Mouse (Mus musculus) heart, embryonic 13.5 days (tissue): ENCODE results near the gene Gatd1. TPM values are rescaled to one million over a fixed set of nuclear protein-coding genes. Genes with fewer than 3 reads are reported as not detected.

ENCODE experiments used
- ATAC-seq: fragments of 200-750 bp; cut with Nextera tagmentation; 2 replicates; pipeline ENCODE4 v1.8.0; 2017; ENCODE audit warnings: moderate TSS enrichment; ENCODE audit not compliant: insufficient number of reproducible peaks, low FRiP score, low TSS enrichment; ENCODE audit errors: extremely low read depth
- H3K27ac ChIP-seq: fragments of 300-500 bp; sonication (generic); replicated peaks from 2 replicates; pipeline ENCODE4 v1.5.1; 2015; ENCODE audit warnings: moderate library complexity, mild to moderate bottlenecking, inconsistent platforms
- H3K27me3 ChIP-seq: fragments of 300-500 bp; sonication (generic); replicated peaks from 2 replicates; pipeline ENCODE4 v1.6.1; 2015; ENCODE audit warnings: mild to moderate bottlenecking, inconsistent platforms
- H3K36me3 ChIP-seq: fragments of 300-500 bp; sonication (generic); 2 replicates; pipeline ENCODE4 v1.6.1; 2015; ENCODE audit warnings: mild to moderate bottlenecking, inconsistent platforms
- H3K4me1 ChIP-seq: fragments of 300-500 bp; sonication (generic); 2 replicates; pipeline ENCODE4 v1.6.1; 2015; ENCODE audit warnings: inconsistent platforms
- H3K4me2 ChIP-seq: fragments of 300-500 bp; sonication (generic); 2 replicates; pipeline ENCODE4 v1.6.1; 2015; ENCODE audit warnings: inconsistent platforms, mild to moderate bottlenecking, moderate library complexity
- H3K4me3 ChIP-seq: fragments of 300-500 bp; sonication (generic); 2 replicates; pipeline ENCODE4 v1.5.1; 2015; ENCODE audit warnings: moderate library complexity, mild to moderate bottlenecking, inconsistent platforms
- H3K9ac ChIP-seq: fragments of 300-500 bp; sonication (generic); 2 replicates; pipeline ENCODE4 v1.6.1; 2015; ENCODE audit warnings: inconsistent platforms, mild to moderate bottlenecking, moderate library complexity
- H3K9me3 ChIP-seq: fragments of 300-500 bp; sonication (generic); 2 replicates; pipeline ENCODE4 v1.6.1; 2016; ENCODE audit warnings: inconsistent platforms
- WGBS: fragments of 180-500 bp; shearing (Covaris S2); methylation state at CpG from one replicate; pipeline ENCODE4 v1.1.7; 2015; ENCODE audit warnings: mixed read lengths; 5-methylcytosine and 5-hydroxymethylcytosine counted together
- polyA plus RNA-seq: library from polyadenylated mRNA; unstranded; fragments of >200 nt; fragmentation: Nextera tagmentation; extraction: Ambion mirVana; gene quantifications from 2 replicates; pipeline ENCODE4 v1.2.1, GENCODE M21; 2015

Gene Gatd1
- polyA plus RNA-seq, 1 experiment from 2014 or later: 27.0 TPM

DNA sequence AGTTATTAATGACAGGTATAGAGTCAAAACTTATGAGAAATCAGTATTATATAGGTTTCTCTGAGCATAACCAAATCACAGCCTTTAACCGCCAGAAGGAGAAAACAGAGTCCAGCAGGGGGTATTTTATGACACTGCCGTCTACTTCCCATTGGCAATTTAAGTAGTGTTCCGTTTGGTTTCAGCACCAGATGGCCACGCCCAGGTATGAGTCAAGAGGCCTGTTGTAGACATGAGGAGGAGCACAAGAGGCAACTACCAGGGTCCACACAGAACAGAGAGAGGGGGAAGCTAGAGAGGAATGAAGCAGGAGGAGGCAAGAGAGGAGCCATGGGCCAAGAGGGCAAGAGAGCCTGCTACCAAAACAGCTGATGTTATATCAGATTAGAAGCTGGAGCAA is 34.4 kb downstream of the Gatd1 start:
- Histone ChIP-seq H3K9me3 (no peaks in the 10 kb centered on the region), H3K27ac (no peak overlapping the region), H3K4me3 (no peak overlapping the region), H3K4me1 (no peaks in the 10 kb centered on the region), H3K9ac (no peak overlapping the region), H3K36me3 (no peaks in the 10 kb centered on the region), H3K4me2 (no peak overlapping the region), H3K27me3 (peaks cover 24% of the 10 kb centered on the region)
- no peak for ATAC-seq
- 65% methylated on average over 4 of the region's 4 CpGs for WGBS

DNA sequence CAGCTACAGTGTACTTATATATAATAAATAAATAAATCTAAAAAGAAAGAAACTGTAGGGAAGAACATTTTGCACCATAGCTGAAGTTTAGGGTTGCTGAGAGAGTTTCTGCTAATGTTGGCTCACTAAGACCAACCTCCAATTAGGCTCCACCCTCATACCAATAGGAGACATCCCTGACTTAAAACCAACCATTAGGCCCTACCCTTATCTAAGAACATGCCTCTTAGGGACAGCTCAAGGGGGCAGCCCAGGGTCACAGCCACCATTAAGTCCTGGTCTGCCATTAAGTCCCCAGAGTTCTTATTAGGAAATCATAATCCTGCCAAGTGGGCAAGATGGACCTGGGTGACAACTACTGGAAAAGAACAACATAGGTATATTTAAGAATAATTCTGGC is 39.5 kb downstream of the Gatd1 start:
- no peaks in the 10 kb centered on the region for H3K36me3 ChIP-seq
- no peak overlapping the region for H3K27ac ChIP-seq
- H3K4me1 ChIP-seq: no peaks in the 10 kb centered on the region
- no peak overlapping the region for H3K4me3 ChIP-seq
- H3K9ac ChIP-seq: no peak overlapping the region
- H3K27me3 ChIP-seq: no peaks in the 10 kb centered on the region
- no peak overlapping the region for H3K4me2 ChIP-seq
- H3K9me3 ChIP-seq: no peaks in the 10 kb centered on the region
- ATAC-seq: no peak

DNA sequence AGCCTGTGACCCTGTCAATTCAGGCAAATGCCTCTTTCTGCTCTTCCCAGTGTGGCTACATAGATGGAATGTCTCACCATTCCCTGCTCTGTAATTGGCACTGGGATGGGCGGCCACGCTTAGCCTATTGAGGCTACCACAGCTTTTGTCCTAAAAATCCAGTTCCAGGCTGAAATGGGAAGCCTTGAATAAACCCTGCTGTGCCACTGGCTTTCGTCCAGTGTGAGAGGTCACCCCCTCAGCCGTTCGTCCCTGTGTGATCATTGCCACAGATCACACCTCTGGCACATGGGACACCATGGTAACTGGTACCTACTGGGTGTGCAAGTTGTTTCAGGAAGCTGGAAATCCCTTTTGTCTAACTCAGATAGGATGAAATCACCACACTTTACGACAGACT is 40.3 kb downstream of the Gatd1 start:
- 74% methylated on average over 6 of the region's 6 CpGs for WGBS
- ATAC-seq: no peak
- H3K36me3 ChIP-seq: no peaks in the 10 kb centered on the region
- no peaks in the 10 kb centered on the region for H3K9me3 ChIP-seq
- H3K4me1 ChIP-seq: no peaks in the 10 kb centered on the region
- H3K27ac ChIP-seq: no peak overlapping the region
- H3K9ac ChIP-seq: no peak overlapping the region
- no peak overlapping the region for H3K4me2 ChIP-seq
- H3K27me3 ChIP-seq: no peaks in the 10 kb centered on the region
- no peak overlapping the region for H3K4me3 ChIP-seq

DNA sequence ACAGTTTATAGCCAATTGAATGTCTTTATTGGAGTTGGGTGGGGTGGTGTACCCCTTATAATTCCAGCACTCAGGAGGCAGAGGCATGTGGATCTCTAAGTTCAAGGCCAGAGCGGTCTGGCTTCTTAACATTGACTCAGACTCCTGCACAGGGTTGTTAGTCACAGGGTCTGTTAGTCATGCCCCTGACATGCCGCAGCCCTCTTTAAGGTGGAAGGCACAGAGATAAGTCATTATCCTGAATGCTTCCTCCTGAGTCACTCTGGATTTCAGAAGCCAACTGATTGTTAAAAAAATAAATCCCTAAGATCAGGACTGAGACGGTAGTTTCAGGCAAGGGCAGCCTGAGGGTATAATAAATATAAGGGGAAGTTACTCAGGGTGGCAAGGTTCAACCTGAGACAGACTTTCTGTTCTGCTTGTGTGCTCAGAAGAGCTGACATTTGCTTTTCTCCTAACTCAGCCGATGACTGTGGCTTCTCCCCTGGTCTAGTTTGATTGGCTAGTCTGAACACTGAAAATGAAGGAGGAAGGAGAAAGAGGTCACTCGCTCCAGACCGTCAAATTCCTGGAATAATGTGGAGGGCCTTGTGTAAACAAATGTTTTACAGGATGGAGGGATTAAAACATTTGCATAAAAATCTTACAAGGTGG is 41.9 kb downstream of the Gatd1 start:
- Histone ChIP-seq H3K4me1 (no peaks in the 10 kb centered on the region), H3K9ac (no peak overlapping the region), H3K9me3 (no peaks in the 10 kb centered on the region), H3K36me3 (no peaks in the 10 kb centered on the region), H3K4me3 (no peak overlapping the region), H3K4me2 (no peak overlapping the region), H3K27ac (no peak overlapping the region), H3K27me3 (no peaks in the 10 kb centered on the region)
- ATAC-seq: no peak
- WGBS: 37% methylated on average over 6 of the region's 6 CpGs

DNA sequence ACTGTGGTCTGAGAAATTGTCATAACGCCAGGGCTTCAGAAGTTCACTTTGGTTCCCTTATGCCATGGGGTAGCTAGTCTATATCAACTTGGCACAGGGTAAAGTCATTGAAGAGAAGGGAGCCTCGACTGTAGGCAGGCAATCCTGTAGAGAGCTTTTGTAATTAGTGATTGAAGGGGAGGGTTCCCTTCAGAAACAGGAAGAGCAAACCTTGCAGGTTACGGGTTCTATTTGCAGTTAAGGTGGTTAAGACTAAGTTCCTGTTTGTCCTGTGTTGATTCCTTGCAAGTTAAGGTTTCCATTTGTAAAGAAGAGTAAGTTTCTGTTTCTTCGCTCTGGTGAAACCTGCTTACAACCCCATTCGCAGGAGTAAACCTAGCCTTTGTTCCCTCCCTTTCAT is 44.0 kb downstream of the Gatd1 start:
- Histone ChIP-seq H3K4me2 (no peak overlapping the region), H3K27me3 (peaks cover 8% of the 10 kb centered on the region), H3K9ac (no peak overlapping the region), H3K4me1 (no peaks in the 10 kb centered on the region), H3K27ac (no peak overlapping the region), H3K36me3 (no peaks in the 10 kb centered on the region), H3K9me3 (no peaks in the 10 kb centered on the region), H3K4me3 (no peak overlapping the region)
- ATAC-seq: no peak
- WGBS: 65% methylated on average over 5 of the region's 5 CpGs

DNA sequence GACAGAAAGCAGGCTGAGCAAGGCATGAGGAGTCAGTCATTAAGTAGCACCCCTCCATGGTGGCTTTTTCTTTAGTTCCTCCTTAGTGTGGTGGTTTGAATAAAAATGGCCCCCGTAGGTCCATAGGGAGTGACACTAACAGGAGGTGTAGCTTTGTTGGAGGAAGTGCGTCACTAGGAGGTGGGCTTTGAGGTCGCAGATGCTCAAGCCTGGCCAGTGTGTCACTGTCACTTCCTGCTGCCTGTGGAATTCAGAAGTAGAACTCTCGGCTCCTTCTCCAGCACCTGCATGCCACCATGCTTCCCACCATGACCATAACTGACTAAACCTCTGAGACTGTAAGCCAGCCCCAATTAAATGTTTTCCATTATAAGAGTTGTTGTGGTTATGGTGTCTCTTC is 46.6 kb downstream of the Gatd1 start:
- Histone ChIP-seq H3K9ac (no peak overlapping the region), H3K4me1 (no peaks in the 10 kb centered on the region), H3K27me3 (peaks cover 27% of the 10 kb centered on the region), H3K4me2 (no peak overlapping the region), H3K27ac (no peak overlapping the region), H3K36me3 (no peaks in the 10 kb centered on the region), H3K4me3 (no peak overlapping the region), H3K9me3 (no peaks in the 10 kb centered on the region)
- 70% methylated on average over 4 of the region's 4 CpGs for whole genome bisulfite sequencing
- ATAC-seq: no peak

DNA sequence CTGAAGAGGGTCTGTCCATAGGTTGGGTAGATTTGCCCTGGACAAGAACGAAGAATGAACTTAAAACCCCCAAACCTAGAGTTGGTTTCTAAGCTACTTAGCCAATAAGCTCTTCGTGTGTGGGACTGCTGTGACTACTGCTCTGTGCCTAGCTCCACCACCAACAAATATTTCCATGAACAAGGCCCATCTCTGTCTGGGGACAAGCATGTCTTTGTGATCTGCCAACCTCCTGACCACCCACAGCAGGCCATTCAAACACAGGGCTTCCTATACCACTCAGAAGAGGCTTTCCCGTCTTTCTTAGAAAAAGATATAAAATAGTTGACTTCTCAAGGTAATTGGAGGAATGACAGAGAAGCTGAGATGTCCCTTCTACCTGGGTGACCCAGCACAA is 48.9 kb downstream of the Gatd1 start:
- H3K4me3 ChIP-seq: no peak overlapping the region
- WGBS: 64% methylated on average over 3 of the region's 3 CpGs
- H3K9me3 ChIP-seq: no peaks in the 10 kb centered on the region
- no peaks in the 10 kb centered on the region for H3K36me3 ChIP-seq
- H3K4me2 ChIP-seq: no peak overlapping the region
- no peak overlapping the region for H3K27ac ChIP-seq
- H3K27me3 ChIP-seq: peaks cover 50% of the 10 kb centered on the region
- ATAC-seq: no peak
- no peaks in the 10 kb centered on the region for H3K4me1 ChIP-seq
- no peak overlapping the region for H3K9ac ChIP-seq

DNA sequence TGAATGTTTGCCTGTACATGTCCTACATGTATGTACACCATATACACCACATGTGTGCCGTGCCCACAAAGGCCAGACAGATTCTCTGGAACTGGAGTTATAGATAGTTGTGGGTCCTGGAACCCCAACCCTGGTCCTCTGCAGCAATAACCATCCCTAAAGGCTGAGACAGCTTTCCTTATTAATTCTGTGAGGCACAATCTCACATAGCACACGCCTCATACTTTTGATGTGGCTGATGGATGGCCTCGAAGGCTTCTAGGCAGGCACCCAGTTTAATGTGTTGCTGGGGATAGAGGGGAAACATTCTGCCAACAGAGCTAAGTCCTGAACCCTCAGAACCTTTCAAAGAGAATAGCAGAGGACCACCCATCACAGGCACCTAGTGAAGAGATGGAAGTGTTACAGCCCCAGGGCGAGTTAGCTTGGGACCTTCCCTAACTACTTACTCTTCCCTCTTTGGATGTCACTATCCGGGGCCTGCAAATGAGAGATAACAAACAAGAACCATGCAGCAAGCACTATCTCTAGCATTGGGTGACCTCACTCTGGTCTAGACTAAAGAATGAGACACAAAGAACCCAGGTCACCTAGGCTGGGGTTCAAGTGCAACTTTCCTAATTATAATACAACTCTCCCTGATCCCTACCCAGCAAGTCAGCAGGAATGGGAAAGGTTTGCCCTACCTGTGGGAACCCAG is 49.4 kb downstream of the Gatd1 start:
- Histone ChIP-seq H3K4me3 (no peak overlapping the region), H3K27me3 (peaks cover 54% of the 10 kb centered on the region), H3K36me3 (no peaks in the 10 kb centered on the region), H3K9me3 (no peaks in the 10 kb centered on the region), H3K9ac (no peak overlapping the region; the same call in 1 of the 2 replicates), H3K27ac (no peak overlapping the region), H3K4me2 (no peak overlapping the region), H3K4me1 (no peaks in the 10 kb centered on the region)
- ATAC-seq: no peak; the same call in 1 of the 2 replicates
- 59% methylated on average over 5 of the region's 5 CpGs for WGBS

DNA sequence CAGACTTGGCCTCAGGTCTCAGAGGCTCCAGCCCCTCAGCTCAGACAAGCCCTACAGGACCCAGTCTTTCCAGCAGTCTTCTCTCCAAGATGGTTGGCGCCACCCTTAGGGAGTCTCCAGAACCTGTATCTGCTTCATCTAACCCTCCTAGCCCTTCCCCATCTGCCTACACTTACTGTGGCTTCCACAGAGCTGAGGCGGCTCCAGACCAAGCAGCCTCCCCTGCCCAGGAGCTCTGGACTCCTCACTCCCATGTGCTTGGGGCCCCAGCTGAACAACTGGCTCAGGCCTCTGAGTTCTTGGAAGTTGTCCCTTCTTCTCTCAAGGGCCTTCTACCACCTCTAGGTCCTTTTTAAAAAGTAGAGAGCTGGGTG is 50.2 kb downstream of the Gatd1 start:
- WGBS: 50% methylated on average over 2 of the region's 2 CpGs
- no peak for ATAC-seq
- no peak overlapping the region for H3K9ac ChIP-seq
- no peak overlapping the region for H3K27ac ChIP-seq
- no peak overlapping the region for H3K4me3 ChIP-seq
- H3K36me3 ChIP-seq: no peaks in the 10 kb centered on the region
- no peaks in the 10 kb centered on the region for H3K9me3 ChIP-seq
- no peaks in the 10 kb centered on the region for H3K4me1 ChIP-seq
- H3K27me3 ChIP-seq: peaks cover 59% of the 10 kb centered on the region
- no peak overlapping the region for H3K4me2 ChIP-seq

DNA sequence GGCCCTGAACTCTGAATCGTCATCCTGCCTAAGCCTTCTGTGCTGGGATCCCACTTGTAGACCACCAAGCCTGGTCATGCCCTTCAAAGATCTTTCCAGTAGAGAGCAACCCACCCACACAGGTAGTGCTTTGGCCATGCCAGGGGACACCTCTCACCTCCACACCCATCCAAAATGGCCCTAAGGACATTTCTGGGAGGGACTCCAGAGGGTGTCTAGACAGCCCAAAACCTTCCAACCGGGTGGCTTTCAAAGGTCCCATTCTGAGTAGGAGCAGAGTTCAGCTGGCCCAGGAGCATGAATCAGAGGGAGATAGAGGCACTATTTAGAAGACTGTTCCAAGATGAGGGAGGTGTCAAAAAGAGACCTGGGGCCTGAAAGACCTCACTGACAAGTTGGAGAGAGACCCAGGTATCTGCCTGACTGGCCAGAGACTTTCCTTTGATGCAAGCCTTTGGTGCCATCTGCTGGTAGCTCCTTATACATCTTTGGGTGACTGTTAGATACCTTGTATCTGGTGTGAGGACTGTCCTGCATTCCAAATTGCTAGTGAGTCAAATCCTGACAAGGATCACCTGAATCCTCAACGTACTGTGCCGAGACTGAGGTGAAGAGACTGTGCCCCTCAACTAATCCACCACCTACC is 50.7 kb downstream of the Gatd1 start:
- Histone ChIP-seq H3K4me3 (no peak overlapping the region), H3K9ac (no peak overlapping the region), H3K36me3 (no peaks in the 10 kb centered on the region), H3K27ac (no peak overlapping the region), H3K4me1 (no peaks in the 10 kb centered on the region), H3K27me3 (peaks cover 61% of the 10 kb centered on the region), H3K9me3 (no peaks in the 10 kb centered on the region), H3K4me2 (no peak overlapping the region)
- ATAC-seq: no peak
- WGBS: 46% methylated on average over 4 of the region's 4 CpGs

DNA sequence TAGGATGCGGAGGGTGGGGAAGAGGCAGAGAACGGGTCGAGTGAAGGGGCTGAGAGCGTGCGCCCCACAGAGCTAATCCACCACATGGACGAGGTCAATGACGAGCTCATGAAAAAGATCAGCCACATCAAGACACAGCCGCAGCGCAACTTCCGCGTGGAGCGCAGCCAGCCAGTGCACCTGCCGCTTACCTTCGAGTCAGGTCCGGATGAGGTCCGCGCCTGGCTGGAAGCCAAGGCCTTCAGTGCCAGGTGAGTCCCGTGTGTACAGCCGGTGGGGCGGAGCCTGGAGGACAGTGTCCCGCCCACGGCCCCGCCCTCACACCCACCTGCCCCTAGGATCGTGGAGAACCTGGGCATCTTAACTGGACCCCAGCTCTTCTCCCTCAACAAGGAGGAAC is 52.4 kb downstream of the Gatd1 start:
- 12% methylated on average over 24 of the region's 24 CpGs for WGBS
- Histone ChIP-seq H3K36me3 (no peaks in the 10 kb centered on the region), H3K4me3 (no peak overlapping the region), H3K9me3 (no peaks in the 10 kb centered on the region), H3K27ac (no peak overlapping the region), H3K27me3 (peaks cover 74% of the 10 kb centered on the region), H3K4me2 (peak overlapping the region; percentile 20; the same call in 1 of the 2 replicates), H3K4me1 (no peaks in the 10 kb centered on the region), H3K9ac (peak overlapping the region; percentile 40; the same call in 1 of the 2 replicates)
- ATAC-seq: no peak
